Mouse (Mus musculus): ENCODE measurements at regions not wholly inside any gene's neighbourhood (a gene's known extent, or its start where the extent isn't known, plus 50 kb on each side); places are given as distances from the start of the nearest gene placed in this dataset.

DNA sequence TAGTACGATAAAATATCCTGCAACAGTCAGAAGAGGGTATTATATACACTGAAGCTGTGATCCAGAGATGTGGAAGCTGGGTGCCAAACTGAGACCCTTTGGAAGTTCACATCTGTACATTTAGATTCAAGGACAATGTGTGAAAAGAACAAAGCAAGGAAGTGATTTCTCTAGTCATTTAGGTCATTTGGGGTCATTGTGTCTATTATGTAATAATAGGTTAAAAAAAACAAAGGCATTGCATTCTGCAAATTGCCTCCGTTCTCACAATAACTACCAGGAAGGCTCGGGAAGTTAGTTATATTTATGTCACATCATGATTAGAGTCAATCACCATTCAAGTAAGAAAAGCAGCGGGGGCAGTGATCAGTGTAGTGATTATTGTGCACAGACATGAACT is 563.3 kb downstream of the Trim52 start:
- H3K27me3 ChIP-seq (ENCODE audit: control insufficient read depth, insufficient read depth, low read length) = no peaks in the 10 kb centered on the region
- H3K4me2 ChIP-seq (ENCODE audit: low read depth, low read length, severe bottlenecking) = no peak overlapping the region
- H3K27ac ChIP-seq (ENCODE audit: low read depth, low read length) = no peak overlapping the region
- DNase-seq (ENCODE audit: low spot score) (no peak), ATAC-seq (replicated peaks; ENCODE audit: low FRiP score) (no peak)
- 43% methylated on average over 4 of the region's 4 CpGs for WGBS
- H3K36me3 ChIP-seq (ENCODE audit: control insufficient read depth, insufficient read depth, low read length) = no peaks in the 10 kb centered on the region
- H3K4me1 ChIP-seq (replicated peaks; ENCODE audit: control insufficient read depth, insufficient read depth, low read length) = no peaks in the 10 kb centered on the region
- H3K4me3 ChIP-seq (ENCODE audit: low read depth, low read length) = no peak overlapping the region
- H3K9ac ChIP-seq (ENCODE audit: low read length) = no peak overlapping the region
- H3K9me3 ChIP-seq (ENCODE audit: control insufficient read depth, low read length) = no peaks in the 10 kb centered on the region

GRCm38 (mm10) chr14:106677970-106678369 is 572.0 kb downstream of the Trim52 start:
- H3K4me1 ChIP-seq (replicated peaks; ENCODE audit: control insufficient read depth, insufficient read depth, low read length) = no peaks in the 10 kb centered on the region
- ATAC-seq (replicated peaks; ENCODE audit: low FRiP score) (no peak), DNase-seq (ENCODE audit: low spot score) (no peak)
- no peaks in the 10 kb centered on the region for H3K9me3 ChIP-seq (ENCODE audit: control insufficient read depth, low read length)
- no peak overlapping the region for H3K9ac ChIP-seq (ENCODE audit: low read length)
- no peak overlapping the region for H3K4me2 ChIP-seq (ENCODE audit: low read depth, low read length, severe bottlenecking)
- H3K36me3 ChIP-seq (ENCODE audit: control insufficient read depth, insufficient read depth, low read length) = no peaks in the 10 kb centered on the region
- 74% methylated on average over 2 of the region's 2 CpGs for WGBS
- no peaks in the 10 kb centered on the region for H3K27me3 ChIP-seq (ENCODE audit: control insufficient read depth, insufficient read depth, low read length)
- no peak overlapping the region for H3K27ac ChIP-seq (ENCODE audit: low read depth, low read length)
- no peak overlapping the region for H3K4me3 ChIP-seq (ENCODE audit: low read depth, low read length)

DNA sequence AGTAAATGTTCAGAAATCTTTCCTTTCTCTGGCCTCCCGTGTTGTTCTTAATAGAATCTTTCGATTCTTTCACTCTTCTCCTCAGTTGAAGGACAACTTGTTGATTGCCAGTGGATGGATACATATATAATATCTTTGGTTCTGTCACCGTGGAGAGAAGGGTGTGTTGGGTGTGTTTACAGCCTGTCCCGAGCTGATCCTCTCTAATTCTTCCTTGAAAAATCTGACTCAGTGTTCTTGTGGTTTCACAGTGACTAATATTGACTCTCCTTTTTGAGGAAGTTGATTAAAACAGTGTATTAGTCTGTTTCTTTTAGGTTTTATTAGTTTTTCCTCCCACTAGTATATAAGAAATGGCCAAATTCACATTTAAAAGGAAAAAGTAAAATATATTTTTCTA is 575.2 kb downstream of the Trim52 start:
- H3K9me3 ChIP-seq (ENCODE audit: control insufficient read depth, low read length) = no peaks in the 10 kb centered on the region
- 86% methylated on average over 4 of the region's 4 CpGs for WGBS

GRCm38 (mm10) chr14:106687361-106687760 is 581.4 kb downstream of the Trim52 start:
- H3K4me3 ChIP-seq (ENCODE audit: low read depth, low read length) = no peak overlapping the region
- H3K9ac ChIP-seq (ENCODE audit: low read length) = no peak overlapping the region
- no peaks in the 10 kb centered on the region for H3K9me3 ChIP-seq (ENCODE audit: control insufficient read depth, low read length)
- no peaks in the 10 kb centered on the region for H3K4me1 ChIP-seq (replicated peaks; ENCODE audit: control insufficient read depth, insufficient read depth, low read length)
- H3K27ac ChIP-seq (ENCODE audit: low read depth, low read length) = no peak overlapping the region
- no peak overlapping the region for H3K4me2 ChIP-seq (ENCODE audit: low read depth, low read length, severe bottlenecking)
- H3K36me3 ChIP-seq (ENCODE audit: control insufficient read depth, insufficient read depth, low read length) = no peaks in the 10 kb centered on the region
- no peaks in the 10 kb centered on the region for H3K27me3 ChIP-seq (ENCODE audit: control insufficient read depth, insufficient read depth, low read length)
- 86% methylated on average over 3 of the region's 3 CpGs for WGBS
- ATAC-seq (replicated peaks; ENCODE audit: low FRiP score) = no peak
- no peak for DNase-seq (ENCODE audit: low spot score)

More for the DNA sequence above, 575.2 kb downstream of the Trim52 start:
- no peaks in the 10 kb centered on the region for H3K4me1 ChIP-seq (replicated peaks; ENCODE audit: control insufficient read depth, insufficient read depth, low read length)
- H3K36me3 ChIP-seq (ENCODE audit: control insufficient read depth, insufficient read depth, low read length) = no peaks in the 10 kb centered on the region
- ATAC-seq (replicated peaks; ENCODE audit: low FRiP score) (no peak), DNase-seq (ENCODE audit: low spot score) (no peak)
- H3K4me2 ChIP-seq (ENCODE audit: low read depth, low read length, severe bottlenecking) = no peak overlapping the region
- H3K27me3 ChIP-seq (ENCODE audit: control insufficient read depth, insufficient read depth, low read length) = no peaks in the 10 kb centered on the region
- H3K27ac ChIP-seq (ENCODE audit: low read depth, low read length) = no peak overlapping the region
- H3K9ac ChIP-seq (ENCODE audit: low read length) = no peak overlapping the region
- no peak overlapping the region for H3K4me3 ChIP-seq (ENCODE audit: low read depth, low read length)

DNA sequence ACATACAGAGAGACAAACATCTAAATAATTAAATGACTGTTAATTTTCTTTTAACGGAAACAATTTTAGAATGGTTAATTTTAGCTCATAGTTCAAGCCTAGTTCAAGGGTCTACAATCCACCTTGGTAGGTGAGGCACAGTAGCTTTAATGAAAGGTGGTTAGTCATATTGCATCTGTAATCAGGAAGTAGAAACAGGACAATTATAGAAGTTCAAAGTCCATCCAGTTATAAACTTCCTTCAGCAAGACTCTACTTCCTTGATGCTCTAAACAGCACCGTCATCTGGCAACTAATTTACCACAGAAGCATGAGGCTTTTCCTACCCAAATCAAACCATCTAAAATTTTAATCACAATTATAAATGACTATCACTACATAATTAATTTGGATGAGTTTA is 608.0 kb downstream of the Trim52 start:
- DNase-seq (ENCODE audit: low spot score) (no peak), ATAC-seq (replicated peaks; ENCODE audit: low FRiP score) (no peak)
- Histone ChIP-seq H3K4me1 (replicated peaks; ENCODE audit: control insufficient read depth, insufficient read depth, low read length) (no peaks in the 10 kb centered on the region), H3K27me3 (ENCODE audit: control insufficient read depth, insufficient read depth, low read length) (no peaks in the 10 kb centered on the region), H3K36me3 (ENCODE audit: control insufficient read depth, insufficient read depth, low read length) (no peaks in the 10 kb centered on the region), H3K4me3 (ENCODE audit: low read depth, low read length) (no peak overlapping the region), H3K27ac (ENCODE audit: low read depth, low read length) (no peak overlapping the region), H3K9ac (ENCODE audit: low read length) (no peak overlapping the region), H3K4me2 (ENCODE audit: low read depth, low read length, severe bottlenecking) (no peak overlapping the region), H3K9me3 (ENCODE audit: control insufficient read depth, low read length) (no peaks in the 10 kb centered on the region)
- 90% methylated on average over 2 of the region's 2 CpGs for WGBS

GRCm38 (mm10) chr14:106733825-106734224 is 627.8 kb downstream of the Trim52 start:
- H3K9me3 ChIP-seq (ENCODE audit: control insufficient read depth, low read length) = no peaks in the 10 kb centered on the region
- DNase-seq (ENCODE audit: low spot score) (no peak), ATAC-seq (replicated peaks; ENCODE audit: low FRiP score) (no peak)
- WGBS = 83% methylated on average over 4 of the region's 4 CpGs
- H3K4me2 ChIP-seq (ENCODE audit: low read depth, low read length, severe bottlenecking) = no peak overlapping the region
- H3K4me1 ChIP-seq (replicated peaks; ENCODE audit: control insufficient read depth, insufficient read depth, low read length) = no peaks in the 10 kb centered on the region
- no peaks in the 10 kb centered on the region for H3K36me3 ChIP-seq (ENCODE audit: control insufficient read depth, insufficient read depth, low read length)
- H3K27ac ChIP-seq (ENCODE audit: low read depth, low read length) = no peak overlapping the region
- no peaks in the 10 kb centered on the region for H3K27me3 ChIP-seq (ENCODE audit: control insufficient read depth, insufficient read depth, low read length)
- no peak overlapping the region for H3K4me3 ChIP-seq (ENCODE audit: low read depth, low read length)
- H3K9ac ChIP-seq (ENCODE audit: low read length) = no peak overlapping the region

- no peaks in the 10 kb centered on the region for H3K36me3 ChIP-seq (ENCODE audit: control insufficient read depth, insufficient read depth, low read length)
- H3K4me1 ChIP-seq (replicated peaks; ENCODE audit: control insufficient read depth, insufficient read depth, low read length) = no peaks in the 10 kb centered on the region
- ATAC-seq (replicated peaks; ENCODE audit: low FRiP score) (0 out of 2 replicates have a peak, but pooled peaks have one; percentile 33), DNase-seq (ENCODE audit: low spot score) (no peak)
- no peak overlapping the region for H3K4me3 ChIP-seq (ENCODE audit: low read depth, low read length)
- no peak overlapping the region for H3K4me2 ChIP-seq (ENCODE audit: low read depth, low read length, severe bottlenecking)
- no peak overlapping the region for H3K27ac ChIP-seq (ENCODE audit: low read depth, low read length)
- no peaks in the 10 kb centered on the region for H3K27me3 ChIP-seq (ENCODE audit: control insufficient read depth, insufficient read depth, low read length)
- H3K9me3 ChIP-seq (ENCODE audit: control insufficient read depth, low read length) = no peaks in the 10 kb centered on the region
- H3K9ac ChIP-seq (ENCODE audit: low read length) = no peak overlapping the region
These were observed 634.9 kb downstream of the Trim52 start for GRCm38 (mm10) chr14:106740857-106741256.

- Histone ChIP-seq H3K4me1 (replicated peaks; ENCODE audit: control insufficient read depth, insufficient read depth, low read length) (no peaks in the 10 kb centered on the region), H3K4me2 (ENCODE audit: low read depth, low read length, severe bottlenecking) (no peak overlapping the region), H3K36me3 (ENCODE audit: control insufficient read depth, insufficient read depth, low read length) (no peaks in the 10 kb centered on the region), H3K27ac (ENCODE audit: low read depth, low read length) (no peak overlapping the region), H3K27me3 (ENCODE audit: control insufficient read depth, insufficient read depth, low read length) (no peaks in the 10 kb centered on the region), H3K9ac (ENCODE audit: low read length) (no peak overlapping the region), H3K4me3 (ENCODE audit: low read depth, low read length) (no peak overlapping the region), H3K9me3 (ENCODE audit: control insufficient read depth, low read length) (no peaks in the 10 kb centered on the region)
- DNase-seq (ENCODE audit: low spot score) = no peak
- no peak for ATAC-seq (replicated peaks; ENCODE audit: low FRiP score)
- 89% methylated on average over 3 of the region's 3 CpGs for WGBS
These were observed 654.2 kb downstream of the Trim52 start for GRCm38 (mm10) chr14:106760150-106760549.

GRCm38 (mm10) chr14:106763089-106763605 is 657.1 kb downstream of the Trim52 start:
- H3K9ac ChIP-seq (ENCODE audit: low read length) = no peak overlapping the region
- no peak for DNase-seq (ENCODE audit: low spot score)
- ATAC-seq (replicated peaks; ENCODE audit: low FRiP score) = no peak
- no peak overlapping the region for H3K4me3 ChIP-seq (ENCODE audit: low read depth, low read length)
- H3K4me2 ChIP-seq (ENCODE audit: low read depth, low read length, severe bottlenecking) = no peak overlapping the region
- no peaks in the 10 kb centered on the region for H3K27me3 ChIP-seq (ENCODE audit: control insufficient read depth, insufficient read depth, low read length)
- WGBS = 88% methylated on average over 2 of the region's 2 CpGs
- H3K36me3 ChIP-seq (ENCODE audit: control insufficient read depth, insufficient read depth, low read length) = no peaks in the 10 kb centered on the region
- H3K4me1 ChIP-seq (replicated peaks; ENCODE audit: control insufficient read depth, insufficient read depth, low read length) = no peaks in the 10 kb centered on the region
- no peaks in the 10 kb centered on the region for H3K9me3 ChIP-seq (ENCODE audit: control insufficient read depth, low read length)
- H3K27ac ChIP-seq (ENCODE audit: low read depth, low read length) = no peak overlapping the region

Measured in forebrain, embryonic 11.5 days (tissue).